Mouse (Mus musculus) midbrain, embryonic 11.5 days (tissue): Measurements from ENCODE around the gene Eif4b. TPM values are rescaled to one million over a fixed set of nuclear protein-coding genes. Genes with fewer than 3 reads are reported as not detected.
"Not testable (repeated sequence)": the region's sequence is repeated elsewhere in the genome, so short reads cannot be mapped to it uniquely, and the experiment has no call there.

Source experiments
- ATAC-seq: fragments of 200-750 bp; cut with Nextera tagmentation; 2 replicates; pipeline ENCODE4 v1.8.0; 2017; ENCODE audit warnings: moderate TSS enrichment, moderate library complexity; ENCODE audit not compliant: low FRiP score
- DNase-seq: peaks from one replicate; pipeline ENCODE4 v3.0.0; 2015; ENCODE audit warnings: low spot score; ENCODE audit errors: missing footprints
- H3K27ac ChIP-seq: fragments of 300-500 bp; sonication (generic); 2 replicates; pipeline ENCODE4 v1.5.1; 2014; ENCODE audit warnings: low read depth, low read length
- H3K27me3 ChIP-seq: fragments of 300-500 bp; sonication (generic); 2 replicates; pipeline ENCODE4 v1.6.1; 2014; ENCODE audit warnings: mild to moderate bottlenecking, low read length, moderate library complexity, mixed read lengths; ENCODE audit not compliant: control insufficient read depth, insufficient read depth
- H3K36me3 ChIP-seq: fragments of 300-500 bp; sonication (generic); 2 replicates; pipeline ENCODE4 v1.6.1; 2014; ENCODE audit warnings: mild to moderate bottlenecking, low read length, moderate library complexity, mixed read lengths; ENCODE audit not compliant: control insufficient read depth, insufficient read depth
- H3K4me1 ChIP-seq: fragments of 300-500 bp; sonication (generic); 2 replicates; pipeline ENCODE4 v1.6.1; 2014; ENCODE audit warnings: low read length; ENCODE audit not compliant: control insufficient read depth, insufficient read depth
- H3K4me2 ChIP-seq: fragments of 300-500 bp; sonication (generic); 2 replicates; pipeline ENCODE4 v1.6.1; 2014; ENCODE audit warnings: mild to moderate bottlenecking, moderate library complexity
- H3K4me3 ChIP-seq: fragments of 300-500 bp; sonication (generic); 2 replicates; pipeline ENCODE4 v1.5.1; 2014; ENCODE audit warnings: low read depth, low read length
- H3K9ac ChIP-seq: fragments of 300-500 bp; sonication (generic); 2 replicates; pipeline ENCODE4 v1.6.1; 2014; ENCODE audit warnings: low read length
- H3K9me3 ChIP-seq: fragments of 300-500 bp; sonication (generic); 2 replicates; pipeline ENCODE4 v1.6.1; 2016; ENCODE audit warnings: low read length; ENCODE audit not compliant: control insufficient read depth
- WGBS: fragments of 180-500 bp; shearing (Covaris S2); extraction: QIAGEN DNeasy Blood & Tissue Kit; methylation state at CpG from one replicate; pipeline ENCODE4 v1.1.7; 2014; 5-methylcytosine and 5-hydroxymethylcytosine counted together
- polyA plus RNA-seq: library from polyadenylated mRNA; unstranded; fragments of >200 nt; fragmentation: Nextera tagmentation; extraction: Ambion mirVana; gene quantifications from 2 replicates; pipeline ENCODE4 v1.2.1, GENCODE M21; 2014

Eif4b gene
- polyA plus RNA-seq, 1 experiment from 2014 or later, result 107 TPM

DNA sequence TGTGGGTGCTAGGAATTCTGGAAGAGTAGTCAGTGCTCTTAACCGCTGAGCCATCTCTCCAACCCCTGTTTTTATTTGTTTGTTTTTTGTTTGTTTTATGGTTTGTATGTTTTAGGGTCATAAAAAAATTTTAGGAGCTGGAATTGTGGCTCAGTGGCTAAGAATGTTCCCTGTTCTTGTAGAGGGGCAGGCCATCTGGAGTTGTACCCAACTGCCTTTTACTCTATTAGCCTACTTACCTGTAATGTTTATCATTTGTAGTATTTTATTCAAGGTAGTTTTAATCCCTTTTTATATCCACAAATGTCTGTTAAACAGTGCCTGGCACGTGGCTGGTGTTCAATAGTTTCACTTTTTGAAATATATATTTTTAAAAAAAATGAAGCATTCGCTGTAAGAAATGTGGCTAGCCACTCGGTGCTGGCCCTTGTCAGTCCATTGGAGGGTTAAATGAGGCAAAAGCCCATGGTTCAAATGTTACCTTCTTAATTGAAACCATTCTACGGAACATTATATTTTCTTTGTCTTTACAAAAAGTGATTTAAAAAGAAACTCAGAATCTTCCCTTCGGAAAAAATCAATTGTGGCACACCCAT, 512 bp upstream of the Eif4b start:
- H3K9me3 ChIP-seq, result no peaks in the 10 kb centered on the region
- no peak overlapping the region for H3K27ac ChIP-seq
- ATAC-seq, result peak; percentile 48
- no peak for DNase-seq
- peaks cover 12% of the 10 kb centered on the region for H3K4me1 ChIP-seq
- peak overlapping the region; percentile 41 for H3K4me2 ChIP-seq
- H3K4me3 ChIP-seq, result peak overlapping the region; percentile 98
- no peaks in the 10 kb centered on the region for H3K27me3 ChIP-seq
- 14% methylated on average over 6 of the region's 6 CpGs for WGBS
- H3K36me3 ChIP-seq, result no peaks in the 10 kb centered on the region
- H3K9ac ChIP-seq, result peak overlapping the region; percentile 39; the same call in 1 of the 2 replicates

DNA sequence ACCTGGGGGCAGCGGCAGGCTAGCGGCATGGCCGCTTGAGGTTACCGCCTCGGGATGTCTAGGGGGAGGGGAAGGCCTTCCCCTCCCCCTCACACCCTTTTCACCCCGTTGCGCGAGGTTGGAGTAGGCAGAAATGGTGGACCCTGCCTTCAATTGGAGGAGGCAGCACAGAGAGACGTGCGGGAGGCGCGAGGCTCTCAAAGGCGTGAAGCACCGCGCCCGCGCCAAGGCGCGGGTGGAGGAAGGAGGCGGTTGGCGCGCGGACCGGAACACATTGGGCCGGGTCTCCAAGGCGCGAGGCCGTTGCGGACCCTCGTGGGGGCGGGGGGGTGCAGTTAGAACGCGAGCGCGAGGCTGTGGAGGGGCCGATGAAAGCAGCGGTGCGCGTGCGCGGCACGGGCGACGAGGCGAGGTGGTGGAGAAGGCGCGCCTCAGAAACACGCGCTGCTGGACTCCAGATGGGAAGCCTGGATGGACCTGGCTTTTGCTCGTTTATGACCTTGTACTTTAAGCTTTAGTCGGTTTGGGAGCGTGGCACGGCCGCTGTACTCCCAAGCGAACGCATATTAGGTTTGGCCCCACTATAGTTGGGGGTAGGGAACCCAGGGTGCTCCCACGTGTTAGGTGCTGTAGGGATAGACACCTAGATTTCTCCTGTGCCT, 628 bp downstream of the Eif4b start:
- Histone ChIP-seq H3K27ac (peak overlapping the region; percentile 91), H3K36me3 (no peaks in the 10 kb centered on the region), H3K4me3 (peak overlapping the region; percentile 98), H3K9me3 (no peaks in the 10 kb centered on the region), H3K4me2 (peak overlapping the region; percentile 93), H3K27me3 (no peaks in the 10 kb centered on the region), H3K9ac (peak overlapping the region; percentile 96), H3K4me1 (peaks cover 12% of the 10 kb centered on the region)
- peak; percentile 95 for DNase-seq
- WGBS, result under 1% methylated on average over 56 of the region's 57 CpGs
- ATAC-seq, result peak; percentile 40

DNA sequence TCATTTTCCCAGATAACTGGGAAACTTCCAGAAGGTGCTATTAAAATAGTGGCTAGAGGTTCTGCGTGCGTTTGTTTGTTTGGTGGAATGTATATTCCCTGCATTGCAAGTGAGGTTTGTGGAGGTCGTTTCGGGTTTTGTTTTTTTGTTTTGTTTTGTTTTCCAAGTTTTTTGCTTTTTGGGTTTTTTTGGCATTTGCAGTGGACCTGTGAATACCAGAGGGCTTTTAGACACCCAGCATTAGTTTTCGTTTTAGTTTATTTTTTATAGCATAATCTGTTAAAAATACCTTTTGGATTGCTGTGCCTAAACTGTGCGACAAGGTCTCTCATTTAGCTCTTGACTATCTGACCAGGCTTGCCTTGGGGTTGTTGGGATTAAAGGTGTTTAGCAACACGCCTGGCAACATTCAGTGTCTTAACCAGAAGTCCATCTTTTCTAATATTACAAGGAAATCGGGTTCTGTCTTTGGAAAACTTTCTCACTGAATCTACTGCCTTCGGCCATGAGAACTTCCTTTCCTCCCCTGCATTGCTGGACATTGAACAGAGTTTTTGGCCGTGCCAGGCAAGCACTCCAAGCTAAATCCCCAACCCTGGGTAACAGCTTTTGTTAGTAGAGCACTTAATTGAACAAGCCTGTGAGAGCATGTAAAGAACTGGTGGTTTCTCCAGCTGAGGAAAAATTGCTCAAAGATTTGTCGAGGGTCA, 1.5 kb downstream of the Eif4b start:
- 16% methylated on average over 11 of the region's 11 CpGs for WGBS

DNA sequence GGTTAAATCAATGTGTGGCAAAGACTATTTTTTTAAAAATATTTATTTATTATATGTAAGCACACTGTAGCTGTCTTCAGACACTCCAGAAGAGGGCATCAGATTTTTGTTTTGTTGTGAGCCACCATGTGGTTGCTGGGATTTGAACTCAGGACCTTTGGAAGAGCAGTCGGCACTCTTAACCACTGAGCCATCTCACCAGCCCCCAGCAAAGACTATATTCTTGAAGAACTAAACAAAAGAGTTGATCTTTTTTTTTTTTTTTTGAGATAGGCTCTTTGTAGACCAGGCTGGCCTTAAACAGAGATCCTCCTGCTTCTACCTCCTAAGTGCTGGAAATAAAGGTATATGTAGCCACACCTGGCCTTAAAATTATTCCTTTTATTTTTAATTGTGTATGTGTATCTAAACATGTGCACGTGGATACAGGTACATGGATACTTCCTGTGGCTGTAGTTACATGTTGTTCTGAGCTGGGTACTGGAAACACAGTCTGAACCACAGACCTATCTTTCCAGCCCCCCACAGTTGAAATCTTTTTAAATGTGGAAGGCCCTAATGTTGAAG, 3.6 kb downstream of the Eif4b start:
- no peaks in the 10 kb centered on the region; the same call in 1 of the 2 replicates for H3K36me3 ChIP-seq
- peaks cover 12% of the 10 kb centered on the region for H3K4me1 ChIP-seq
- H3K27me3 ChIP-seq, result no peaks in the 10 kb centered on the region
- no peak for DNase-seq
- no peak overlapping the region for H3K27ac ChIP-seq
- no peak overlapping the region for H3K4me3 ChIP-seq
- no peak overlapping the region for H3K9ac ChIP-seq
- WGBS, result 91% methylated on average over 2 of the region's 2 CpGs
- no peaks in the 10 kb centered on the region for H3K9me3 ChIP-seq
- H3K4me2 ChIP-seq, result no peak overlapping the region
- ATAC-seq, result no peak

More for the DNA sequence above, 1.5 kb downstream of the Eif4b start:
- ATAC-seq (no peak), DNase-seq (peak; percentile 80)
- Histone ChIP-seq H3K36me3 (no peaks in the 10 kb centered on the region), H3K4me3 (peak overlapping the region; percentile 98), H3K4me1 (peaks cover 12% of the 10 kb centered on the region), H3K4me2 (peak overlapping the region; percentile 93), H3K27me3 (no peaks in the 10 kb centered on the region), H3K9me3 (no peaks in the 10 kb centered on the region), H3K9ac (peak overlapping the region; percentile 96), H3K27ac (no peak overlapping the region)

DNA sequence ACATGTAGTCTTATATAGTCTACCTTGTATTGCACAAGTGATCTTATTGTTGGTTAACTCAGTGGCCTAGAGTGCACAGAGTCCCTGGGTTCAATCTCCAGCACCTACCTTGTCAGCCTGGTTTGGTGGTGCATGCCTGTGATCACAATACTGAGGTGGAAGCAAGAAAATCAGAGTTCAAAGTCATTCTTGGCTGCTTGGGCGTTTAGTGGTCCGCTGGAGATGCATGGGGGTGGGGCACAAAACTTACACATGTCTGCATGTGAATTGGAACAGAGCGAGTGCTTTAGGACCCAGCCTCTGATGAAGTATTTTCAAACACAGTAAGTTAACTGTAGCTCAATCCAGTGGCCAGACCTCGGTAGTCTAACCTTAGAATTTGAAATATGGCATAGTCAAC, 5.6 kb downstream of the Eif4b start:
- H3K9me3 ChIP-seq, result no peaks in the 10 kb centered on the region
- no peak overlapping the region for H3K9ac ChIP-seq
- H3K4me1 ChIP-seq, result peaks cover 12% of the 10 kb centered on the region
- H3K4me3 ChIP-seq, result no peak overlapping the region
- H3K36me3 ChIP-seq, result peaks cover 6% of the 10 kb centered on the region
- WGBS, result 94% methylated on average over 4 of the region's 4 CpGs
- DNase-seq (no peak), ATAC-seq (no peak)
- H3K4me2 ChIP-seq, result no peak overlapping the region
- no peaks in the 10 kb centered on the region for H3K27me3 ChIP-seq
- H3K27ac ChIP-seq, result no peak overlapping the region

DNA sequence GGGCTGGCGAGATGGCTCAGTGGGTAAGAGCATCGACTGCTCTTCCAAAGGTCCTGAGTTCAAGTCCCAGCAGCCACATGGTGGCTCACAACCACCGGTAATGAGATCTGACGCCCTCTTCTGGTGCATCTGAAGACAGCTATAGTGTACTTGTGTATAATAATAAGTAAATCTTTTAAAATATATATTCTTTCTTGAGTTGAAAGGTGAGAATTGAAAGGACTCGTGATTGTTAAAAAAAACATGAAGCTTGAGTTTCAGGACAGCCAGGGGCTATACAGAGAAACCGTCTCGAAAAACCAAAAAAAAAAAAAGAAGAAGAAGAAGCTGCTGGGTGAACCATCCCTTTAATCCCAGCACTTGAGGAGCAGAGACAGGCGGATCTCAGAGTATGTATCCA, 6.4 kb downstream of the Eif4b start:
- not testable (repeated sequence) for H3K27ac ChIP-seq, H3K4me2 ChIP-seq, DNase-seq, H3K9ac ChIP-seq, ATAC-seq, H3K4me1 ChIP-seq, H3K9me3 ChIP-seq, H3K36me3 ChIP-seq, H3K4me3 ChIP-seq, H3K27me3 ChIP-seq
- 85% methylated on average over 8 of the region's 8 CpGs for WGBS

DNA sequence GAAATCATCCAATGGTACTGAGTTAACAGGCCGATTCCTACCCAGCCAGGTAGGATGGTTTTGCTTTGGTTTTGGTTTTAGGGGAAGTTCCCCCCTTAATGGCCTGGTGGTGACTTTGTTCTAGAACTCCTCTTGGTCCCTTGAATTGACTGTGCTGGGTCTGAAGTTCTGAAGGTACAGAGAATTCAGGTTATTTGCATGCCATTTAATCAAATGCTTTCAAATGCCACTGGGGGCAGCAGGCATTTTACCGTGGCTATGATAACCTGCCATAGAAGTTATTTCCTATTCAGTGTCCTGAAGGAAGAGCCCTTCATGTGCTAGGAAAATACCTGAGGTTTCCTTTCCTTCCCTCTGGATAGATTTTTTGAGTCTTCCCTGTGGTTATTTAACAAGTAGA, 6.9 kb downstream of the Eif4b start:
- H3K9me3 ChIP-seq, result no peaks in the 10 kb centered on the region
- WGBS, result 81% methylated on average over 2 of the region's 2 CpGs
- no peak overlapping the region for H3K9ac ChIP-seq
- H3K4me1 ChIP-seq, result peaks cover 3% of the 10 kb centered on the region
- no peak overlapping the region for H3K4me2 ChIP-seq
- DNase-seq (no peak), ATAC-seq (no peak)
- H3K4me3 ChIP-seq, result no peak overlapping the region
- peaks cover 12% of the 10 kb centered on the region for H3K36me3 ChIP-seq
- H3K27ac ChIP-seq, result no peak overlapping the region
- no peaks in the 10 kb centered on the region for H3K27me3 ChIP-seq

DNA sequence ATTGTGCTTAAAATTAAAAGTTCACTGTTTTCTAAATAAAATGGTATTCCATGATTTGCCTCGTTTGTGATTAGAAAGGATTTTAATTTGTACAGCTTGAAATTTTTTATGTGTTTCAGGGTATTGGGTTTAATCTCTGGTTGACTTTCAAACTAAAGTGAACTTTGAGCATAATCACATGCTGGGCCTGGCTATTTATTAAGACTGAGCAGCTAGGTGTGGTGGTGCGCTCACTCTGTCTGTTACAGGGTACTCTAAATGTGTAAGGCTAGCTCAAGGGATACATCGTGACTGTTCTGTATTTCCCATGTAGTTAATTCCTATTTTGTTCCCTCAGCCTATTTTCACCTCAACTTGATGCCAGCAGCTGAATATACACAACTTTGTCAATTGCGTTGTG, 8.6 kb downstream of the Eif4b start:
- H3K9me3 ChIP-seq, result no peaks in the 10 kb centered on the region
- 91% methylated on average over 4 of the region's 4 CpGs for WGBS
- H3K4me1 ChIP-seq, result no peaks in the 10 kb centered on the region
- H3K4me3 ChIP-seq, result no peak overlapping the region
- no peak overlapping the region for H3K27ac ChIP-seq
- no peak overlapping the region for H3K4me2 ChIP-seq
- no peaks in the 10 kb centered on the region for H3K27me3 ChIP-seq
- H3K9ac ChIP-seq, result no peak overlapping the region
- ATAC-seq (no peak), DNase-seq (no peak)
- peaks cover 19% of the 10 kb centered on the region for H3K36me3 ChIP-seq

DNA sequence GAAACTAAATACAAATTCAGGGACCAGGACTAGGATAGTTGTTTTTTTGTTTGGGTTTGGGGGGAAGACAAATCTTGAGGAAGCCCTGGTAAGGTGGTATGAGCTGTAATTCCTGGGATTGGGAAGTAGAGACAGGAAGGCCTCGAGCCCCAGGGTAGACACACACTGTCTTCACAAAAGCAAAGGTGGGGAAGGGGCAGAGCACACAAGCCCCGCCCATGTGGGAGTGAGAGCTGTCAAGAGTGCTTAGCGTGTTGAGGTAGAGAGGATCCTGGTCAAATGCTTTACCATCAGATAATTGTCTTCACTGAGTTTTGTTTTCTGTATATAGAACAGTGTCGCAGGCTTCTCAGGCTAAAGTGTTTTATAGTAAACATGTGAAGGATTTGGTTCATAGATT, 9.5 kb downstream of the Eif4b start:
- WGBS, result 94% methylated on average over 4 of the region's 4 CpGs
- no peak for ATAC-seq
- H3K36me3 ChIP-seq, result peaks cover 25% of the 10 kb centered on the region

More for the DNA sequence above, 9.5 kb downstream of the Eif4b start:
- Histone ChIP-seq H3K27me3 (no peaks in the 10 kb centered on the region), H3K9me3 (no peaks in the 10 kb centered on the region), H3K27ac (no peak overlapping the region), H3K4me1 (no peaks in the 10 kb centered on the region), H3K4me2 (no peak overlapping the region), H3K4me3 (no peak overlapping the region), H3K9ac (no peak overlapping the region)
- no peak for DNase-seq
